ENCODE assay signal across 9 mouse cellular contexts in the genomic region with DNA sequence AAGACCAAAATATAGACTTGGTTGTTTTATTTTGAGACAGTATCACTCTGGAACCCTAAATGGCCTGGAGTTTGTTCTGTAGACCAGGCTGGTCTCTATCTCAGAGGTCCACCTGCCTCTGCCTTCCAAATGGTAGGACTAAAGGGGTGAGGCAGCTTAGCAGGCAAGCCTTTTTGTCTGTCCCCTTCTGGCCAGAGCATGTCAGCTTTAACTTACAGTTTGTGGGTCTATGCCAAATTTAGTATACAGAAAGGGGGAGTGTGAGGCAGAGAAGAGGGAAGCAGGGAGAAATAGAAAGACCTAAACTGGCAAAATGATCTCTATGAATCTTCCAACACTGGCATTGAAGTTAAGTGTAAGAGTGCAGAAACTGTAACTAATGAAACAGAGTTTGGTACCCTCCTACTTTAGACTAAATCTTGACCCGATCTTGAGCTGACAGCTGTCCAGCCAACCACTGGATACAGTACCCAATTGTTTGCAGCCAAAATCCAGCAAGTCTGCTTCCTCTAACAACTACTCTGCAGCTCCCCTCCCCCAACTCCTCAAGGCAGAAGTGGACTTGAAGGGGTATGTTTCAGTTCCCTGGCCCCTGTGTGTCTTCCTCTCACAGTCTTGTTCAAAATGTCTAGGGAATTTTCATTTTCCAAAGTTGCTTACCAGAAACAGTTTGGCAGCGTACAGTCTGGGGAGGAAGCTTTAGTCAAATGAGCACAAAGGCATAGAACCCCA.
DNase-seq lines count a peak whose midpoint lies in the region; ATAC-seq lines count a peak whose summit lies in the region.
"Had no signal": no experiment of that assay in that cellular context is flagged by ENCODE, and none has a peak within 500 bp of the region (broad histone marks: within the 10 kb centered on the region; RNA-seq: fewer than 3 reads in every experiment).

No protein-coding gene starts in this region.

- H3K9me3 ChIP-seq in liver, embryonic 12.5 days (replicated peaks): no peaks in the 10 kb centered on the region
- no peaks in the 10 kb centered on the region for H3K9me3 ChIP-seq in midbrain, embryonic 15.5 days

- no peak for ATAC-seq in liver, embryonic 12.5 days
- ATAC-seq in midbrain, embryonic 15.5 days (replicated peaks): no peak

- 0 out of 2 replicates have a peak overlapping the region, but pooled peaks have one; percentile 10 for H3K27ac ChIP-seq in liver, embryonic 12.5 days
- no peak overlapping the region for H3K27ac ChIP-seq in midbrain, embryonic 15.5 days
- H3K27ac ChIP-seq: kidney, postnatal 0 days had no signal

- WGBS in liver, embryonic 12.5 days (ENCODE audit: insufficient replicate concordance): 52% methylated on average over 2 of the region's 2 CpGs
- WGBS in midbrain, embryonic 15.5 days: 83% methylated on average over 2 of the region's 2 CpGs

- DNase-seq in frontal cortex, postnatal 10 days (ENCODE audit: low spot score in 2 of 2): peak; percentile 15 to 25
- no peak for DNase-seq in frontal cortex, postnatal 36 days (ENCODE audit: low spot score in 2 of 2)
- peak; percentile 6 for DNase-seq in thymus, postnatal 4 days
- DNase-seq in thymus, postnatal 14 days: no peak
- DNase-seq in telencephalon, adult 2 months (ENCODE audit: low read depth, low spot score): peak; percentile 34
- no peak for DNase-seq in c-Kit-positive CD71-positive TER-119-positive erythroid progenitor cells, embryonic 14.5 days (ENCODE audit: low spot score)

- H3K4me3 ChIP-seq in liver, embryonic 12.5 days: no peak overlapping the region
- no peak overlapping the region for H3K4me3 ChIP-seq in midbrain, embryonic 15.5 days

- H3K27me3 ChIP-seq in liver, embryonic 12.5 days (replicated peaks): no peaks in the 10 kb centered on the region
- no peaks in the 10 kb centered on the region for H3K27me3 ChIP-seq in midbrain, embryonic 15.5 days (replicated peaks)

- no peak overlapping the region for H3K9ac ChIP-seq in liver, embryonic 12.5 days
- H3K9ac ChIP-seq in midbrain, embryonic 15.5 days: no peak overlapping the region

- H3K4me2 ChIP-seq in liver, embryonic 12.5 days: 0 out of 2 replicates have a peak overlapping the region, but pooled peaks have one; percentile 12
- no peak overlapping the region for H3K4me2 ChIP-seq in midbrain, embryonic 15.5 days

- peaks cover 15% of the 10 kb centered on the region for H3K4me1 ChIP-seq in liver, embryonic 12.5 days
- no peaks in the 10 kb centered on the region for H3K4me1 ChIP-seq in midbrain, embryonic 15.5 days

- H3K36me3 ChIP-seq in liver, embryonic 12.5 days: no peaks in the 10 kb centered on the region
- H3K36me3 ChIP-seq in midbrain, embryonic 15.5 days (replicated peaks): no peaks in the 10 kb centered on the region

Comparison
In these comparisons a context has a peak if more than half of its experiments do, and no peak if none do; other contexts are left out.
1. DNase-seq: peak in frontal cortex, postnatal 10 days (2 of 2), thymus, postnatal 4 days (single experiment) and telencephalon, adult 2 months (single experiment); none in frontal cortex, postnatal 36 days (0 of 2), thymus, postnatal 14 days (single experiment) and c-Kit-positive CD71-positive TER-119-positive erythroid progenitor cells, embryonic 14.5 days (single experiment).